Mouse (Mus musculus): ENCODE data around the gene Tead1.

GRCm38 (mm10) chr7:112831446-112831845 is 152.3 kb downstream of the Tead1 start:
- TF ChIP-seq CTCF (IDR thresholded peaks at IDR 0.05; ENCODE audit: control insufficient read depth, insufficient read depth, insufficient replicate concordance, low read depth, low read length), result no peak
- TF ChIP-seq POLR2A (IDR thresholded peaks at IDR 0.05; ENCODE audit: control insufficient read depth, low read depth, low read length), result no peak

Data from testis, adult 2 months (tissue).